Mouse (Mus musculus) myocyte (in vitro differentiated cells): ENCODE results near the gene Osbpl2. TPM values are rescaled to one million over a fixed set of nuclear protein-coding genes. Genes with fewer than 3 reads are reported as not detected.
"Not testable (repeated sequence)": the region's sequence is repeated elsewhere in the genome, so short reads cannot be mapped to it uniquely, and the experiment has no call there.

Experiments used
- H3K27me3 ChIP-seq: one replicate; pipeline ENCODE4 v1.6.1; 2011; ENCODE audit not compliant: control insufficient read depth, insufficient read depth, insufficient read length
- H3K36me3 ChIP-seq: one replicate; pipeline ENCODE4 v1.6.1; 2011; ENCODE audit not compliant: control insufficient read depth, insufficient read depth
- H3K4me2 ChIP-seq: one replicate; pipeline ENCODE4 v1.6.1; 2011; ENCODE audit warnings: low read depth, control low read depth
- H3K4me3 ChIP-seq: one replicate; pipeline ENCODE4 v1.5.1; 2011; ENCODE audit warnings: mild to moderate bottlenecking, control low read depth, moderate library complexity
- H3K79me2 ChIP-seq: one replicate; pipeline ENCODE4 v1.6.1; 2011; ENCODE audit not compliant: control insufficient read depth, insufficient read depth
- H3ac ChIP-seq: one replicate; pipeline ENCODE4 v1.6.1; 2011; ENCODE audit not compliant: control insufficient read depth, insufficient read length
- CEBPB ChIP-seq: IDR thresholded peaks from 2 replicates; pipeline ENCODE4 v1.6.1; 2011; ENCODE audit warnings: mild to moderate bottlenecking, moderate library complexity; ENCODE audit not compliant: poor library complexity, insufficient read depth, severe bottlenecking
- E2F4 ChIP-seq: IDR thresholded peaks from one replicate; pipeline ENCODE4 v1.6.1; 2011; ENCODE audit warnings: mild to moderate bottlenecking, control low read depth, moderate library complexity; ENCODE audit not compliant: insufficient read depth
- MAX ChIP-seq: IDR thresholded peaks from one replicate; pipeline ENCODE4 v1.6.1; 2011; ENCODE audit warnings: low read depth, mild to moderate bottlenecking, control low read depth
- MYOD1 ChIP-seq, 3 experiments: IDR thresholded peaks; one replicate each; pipeline ENCODE4 v1.6.1; 2011; ENCODE audit warnings: control low read depth in 2 of 3, low read depth in 2 of 3, mild to moderate bottlenecking in 2 of 3, moderate library complexity in 1 of 3; ENCODE audit not compliant: insufficient read length in 2 of 3, control insufficient read depth in 1 of 3
- MYOG ChIP-seq, 3 experiments: IDR thresholded peaks; one replicate each; pipeline ENCODE4 v1.6.1; 2011; ENCODE audit warnings: control low read depth in 2 of 3, low read depth in 2 of 3, mild to moderate bottlenecking in 2 of 3; ENCODE audit not compliant: insufficient read length in 2 of 3, control insufficient read depth in 1 of 3, insufficient read depth in 1 of 3
- POLR2A ChIP-seq: IDR thresholded peaks from one replicate; pipeline ENCODE4 v1.6.1; 2011; ENCODE audit warnings: low read depth, mild to moderate bottlenecking, control low read depth, moderate library complexity; ENCODE audit not compliant: insufficient read length
- POLR2AphosphoS2 ChIP-seq: IDR thresholded peaks from one replicate; pipeline ENCODE4 v1.6.1; 2011; ENCODE audit warnings: low read depth, control low read depth; ENCODE audit not compliant: insufficient read length
- REST ChIP-seq: IDR thresholded peaks from one replicate; pipeline ENCODE4 v1.6.1; 2011; ENCODE audit warnings: mild to moderate bottlenecking, control low read depth, moderate library complexity; ENCODE audit not compliant: insufficient read depth, insufficient read length
- SRF ChIP-seq: IDR thresholded peaks from one replicate; pipeline ENCODE4 v1.6.1; 2011; ENCODE audit warnings: low read depth; ENCODE audit not compliant: control insufficient read depth, insufficient read length
- TCF12 ChIP-seq: IDR thresholded peaks from one replicate; pipeline ENCODE4 v1.6.1; 2011; ENCODE audit warnings: mild to moderate bottlenecking, control low read depth; ENCODE audit not compliant: poor library complexity, insufficient read depth, severe bottlenecking
- TCF3 ChIP-seq: IDR thresholded peaks from one replicate; pipeline ENCODE4 v1.6.1; 2011; ENCODE audit warnings: low read depth, control low read depth; ENCODE audit not compliant: insufficient read length
- USF1 ChIP-seq: IDR thresholded peaks from one replicate; pipeline ENCODE4 v1.6.1; 2011; ENCODE audit warnings: low read depth, mild to moderate bottlenecking, control low read depth, moderate library complexity
- polyA plus RNA-seq: library from polyadenylated mRNA; unstranded; fragments of >200 nt; fragmentation: generic; extraction: Trizol; gene quantifications from one replicate; pipeline ENCODE4 v1.2.1, GENCODE M21; 2012; ENCODE audit warnings: missing spikeins

Osbpl2 gene
- polyA plus RNA-seq, 1 experiment, result 34.8 TPM

DNA sequence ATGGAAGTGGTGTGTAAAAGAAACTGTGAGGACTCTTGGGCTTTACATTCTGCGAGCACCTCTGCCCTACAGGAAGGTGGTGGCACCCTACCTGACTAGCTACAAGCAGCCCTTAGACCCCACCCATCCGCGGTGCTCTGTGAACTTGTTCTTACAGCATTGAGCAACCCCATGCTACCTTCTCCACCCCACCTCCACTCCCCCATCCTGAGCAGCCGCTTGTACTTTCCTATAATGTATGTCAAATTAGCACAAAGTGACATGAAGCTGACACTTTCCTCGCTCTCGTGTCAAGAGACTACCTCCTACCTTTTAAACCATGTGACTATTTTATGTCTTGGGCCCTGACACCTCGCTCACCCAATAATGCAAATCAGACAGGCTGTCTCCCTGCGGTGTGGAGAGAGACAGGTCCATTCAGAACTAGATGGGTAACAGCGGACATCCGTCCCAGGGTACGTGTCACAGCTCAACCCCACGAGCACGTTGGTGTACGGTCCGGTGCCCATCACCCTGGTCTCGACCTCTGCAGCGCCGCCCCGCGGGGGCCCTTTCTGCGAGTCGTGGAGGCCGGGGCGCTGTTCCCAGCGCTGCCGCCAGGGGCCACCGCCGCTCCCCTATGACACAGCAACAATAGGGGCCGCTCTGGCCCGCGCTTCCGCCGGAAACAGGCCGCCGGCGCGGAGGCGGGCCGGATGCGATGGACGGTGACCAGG is 51.9 kb downstream of the Osbpl2 start, which contains the start of gene Adrm1:
Adrm1 (plus strand) TSS at position 680 of the 716 bp plus-strand sequence.
- H3K27me3 ChIP-seq, result no peaks in the 10 kb centered on the region
- peak within 1 kb of the TSS; percentile 99 for H3K4me2 ChIP-seq
- H3K4me3 ChIP-seq, result peak within 1 kb of the TSS; percentile 52
- no peaks in the 10 kb centered on the region for H3K36me3 ChIP-seq
- TF ChIP-seq POLR2AphosphoS2 (peak; percentile 81), TCF12 (no peak)
- peaks cover 27% of the 10 kb centered on the region for H3K79me2 ChIP-seq
- peak within 1 kb of the TSS; percentile 66 for H3ac ChIP-seq

DNA sequence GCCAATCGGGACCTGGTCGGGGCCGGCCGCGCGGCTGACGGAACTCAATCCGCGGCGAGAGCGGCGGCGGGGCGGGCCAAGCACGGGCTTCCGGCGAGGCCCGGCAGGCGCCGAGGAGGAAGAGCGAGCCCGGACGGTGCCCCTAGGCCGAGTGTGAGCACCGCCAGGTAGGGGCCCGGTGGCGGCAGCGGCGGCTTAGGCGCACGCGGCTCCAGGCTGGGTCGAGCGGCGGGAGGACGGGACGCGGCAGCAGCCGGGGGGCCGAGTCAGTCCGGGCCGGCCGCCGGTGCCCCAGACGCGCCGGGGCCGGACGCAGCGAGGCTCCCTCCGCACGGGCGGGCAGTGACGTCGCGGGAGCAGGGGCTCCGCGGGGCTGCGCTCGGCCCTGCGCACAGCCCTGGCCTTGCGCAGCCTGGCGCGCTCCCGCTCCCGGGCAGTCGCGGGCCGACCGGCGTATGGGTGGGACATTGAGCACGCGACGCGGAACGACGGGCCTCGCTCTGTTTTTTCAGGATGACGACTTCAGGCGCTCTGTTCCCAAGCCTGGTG is 52.5 kb downstream of the Osbpl2 start:
- Histone ChIP-seq H3ac (peak overlapping the region; percentile 66), H3K36me3 (no peaks in the 10 kb centered on the region), H3K79me2 (peaks cover 27% of the 10 kb centered on the region), H3K4me3 (peak overlapping the region; percentile 52), H3K4me2 (peak overlapping the region; percentile 99), H3K27me3 (no peaks in the 10 kb centered on the region)
- TF ChIP-seq E2F4 (no peak), POLR2AphosphoS2 (peak; percentile 54), MAX (no peak), SRF (no peak), USF1 (no peak), MYOD1 (IDR thresholded peaks at IDR 0.05; ENCODE audit: control insufficient read depth in 1 of 3, insufficient read length in 2 of 3, low read depth in 2 of 3) (peak in 1 of 3 experiments; percentile 15), POLR2A (peak; percentile 89)

DNA sequence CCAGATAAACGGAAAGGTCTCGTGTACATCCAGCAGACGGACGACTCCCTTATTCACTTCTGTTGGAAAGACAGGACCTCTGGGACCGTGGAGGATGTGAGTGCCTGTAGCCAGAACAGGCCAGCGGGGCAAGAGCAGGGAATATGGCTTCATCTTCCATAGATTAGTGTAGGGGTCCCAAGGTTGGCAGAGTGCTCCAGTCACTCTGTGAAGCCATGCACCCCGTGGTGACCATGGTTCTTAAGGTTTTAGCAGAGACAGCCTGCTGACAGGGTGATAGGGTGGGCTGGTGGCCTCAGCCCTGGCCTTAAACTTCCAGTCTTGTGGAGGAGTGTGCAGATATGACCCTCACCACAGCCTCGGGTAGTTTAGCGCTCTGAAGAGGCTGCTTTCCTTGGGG is 53.0 kb downstream of the Osbpl2 start:
- H3K27me3 ChIP-seq, result no peaks in the 10 kb centered on the region
- no peaks in the 10 kb centered on the region for H3K36me3 ChIP-seq
- H3K79me2 ChIP-seq, result peaks cover 27% of the 10 kb centered on the region
- peak overlapping the region; percentile 52 for H3K4me3 ChIP-seq
- peak overlapping the region; percentile 66 for H3ac ChIP-seq
- peak overlapping the region; percentile 99 for H3K4me2 ChIP-seq
- TF ChIP-seq MYOG (IDR thresholded peaks at IDR 0.05; ENCODE audit: control insufficient read depth in 1 of 3, insufficient read depth in 1 of 3, insufficient read length in 2 of 3, low read depth in 2 of 3), result no peak
- no peak for TF ChIP-seq MAX
- TF ChIP-seq CEBPB, result no peak
- TF ChIP-seq MYOD1 (IDR thresholded peaks at IDR 0.05; ENCODE audit: control insufficient read depth in 1 of 3, insufficient read length in 2 of 3, low read depth in 2 of 3), result no peak
- no peak for TF ChIP-seq REST
- TF ChIP-seq TCF3, result no peak
- TF ChIP-seq SRF, result no peak
- TF ChIP-seq POLR2A, result no peak
- no peak for TF ChIP-seq TCF12
- no peak for TF ChIP-seq POLR2AphosphoS2
- TF ChIP-seq USF1, result no peak
- no peak for TF ChIP-seq E2F4

DNA sequence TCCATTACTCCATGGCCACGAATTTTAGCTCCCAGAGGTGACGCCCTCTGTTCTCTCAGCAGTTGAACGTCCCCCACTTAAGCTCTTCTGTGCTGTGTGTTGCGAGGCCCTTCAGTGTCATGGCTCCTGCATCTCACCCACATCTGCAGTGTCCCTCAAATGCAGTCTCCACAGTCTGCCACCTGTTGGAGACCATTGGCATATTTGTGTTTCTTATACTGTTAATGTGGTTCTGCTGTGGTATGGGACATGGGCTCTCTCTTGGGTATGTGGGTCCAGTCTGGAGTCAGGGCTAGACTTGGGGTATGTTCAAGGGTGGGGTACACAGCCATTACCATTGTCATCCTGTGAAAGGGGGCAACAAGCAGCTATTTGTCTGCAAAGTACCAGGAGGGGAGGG is 54.1 kb downstream of the Osbpl2 start:
- peak overlapping the region; percentile 52 for H3K4me3 ChIP-seq
- H3ac ChIP-seq, result no peak overlapping the region
- no peak for TF ChIP-seq POLR2AphosphoS2
- TF ChIP-seq POLR2A, result no peak
- TF ChIP-seq MAX, result no peak
- TF ChIP-seq TCF3, result no peak
- TF ChIP-seq USF1, result no peak
- no peak for TF ChIP-seq MYOG (IDR thresholded peaks at IDR 0.05; ENCODE audit: control insufficient read depth in 1 of 3, insufficient read depth in 1 of 3, insufficient read length in 2 of 3, low read depth in 2 of 3)
- no peak for TF ChIP-seq E2F4
- TF ChIP-seq REST, result no peak
- no peak for TF ChIP-seq TCF12
- no peak for TF ChIP-seq MYOD1 (IDR thresholded peaks at IDR 0.05; ENCODE audit: control insufficient read depth in 1 of 3, insufficient read length in 2 of 3, low read depth in 2 of 3)
- TF ChIP-seq SRF, result no peak
- TF ChIP-seq CEBPB, result no peak
- H3K36me3 ChIP-seq, result no peaks in the 10 kb centered on the region
- H3K4me2 ChIP-seq, result peak overlapping the region; percentile 99
- H3K79me2 ChIP-seq, result peaks cover 27% of the 10 kb centered on the region
- no peaks in the 10 kb centered on the region for H3K27me3 ChIP-seq

DNA sequence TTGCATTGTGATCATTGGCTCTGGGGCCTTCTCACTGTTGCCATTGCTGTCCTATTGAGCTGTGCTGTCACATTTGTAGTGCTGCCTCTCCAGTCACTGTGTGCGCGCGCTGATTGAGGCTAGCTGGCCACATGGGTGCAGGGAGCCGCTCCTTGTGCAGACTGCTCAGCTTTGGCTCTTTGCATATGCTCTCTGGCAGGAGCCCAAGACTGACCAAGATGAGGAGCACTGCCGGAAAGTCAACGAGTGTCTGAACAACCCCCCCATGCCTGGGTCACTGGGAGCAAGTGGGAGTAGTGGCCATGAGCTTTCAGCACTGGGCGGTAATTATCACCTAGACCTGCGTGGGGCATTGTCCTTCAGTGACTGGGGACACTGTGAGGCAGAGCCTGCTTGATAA is 54.6 kb downstream of the Osbpl2 start:
- not testable (repeated sequence) for H3K36me3 ChIP-seq, H3ac ChIP-seq, H3K27me3 ChIP-seq
- Histone ChIP-seq H3K4me2 (peak overlapping the region; percentile 99), H3K79me2 (peaks cover 27% of the 10 kb centered on the region), H3K4me3 (peak overlapping the region; percentile 52)
